Mouse (Mus musculus) midbrain, embryonic 15.5 days (tissue): ENCODE results near the gene Ell2. TPM values are rescaled to one million over a fixed set of nuclear protein-coding genes. Genes with fewer than 3 reads are reported as not detected.

Source experiments
- ATAC-seq: fragments of 200-750 bp; cut with Nextera tagmentation; replicated peaks from 2 replicates; pipeline ENCODE4 v1.8.0; 2017; ENCODE audit warnings: moderate TSS enrichment
- H3K27ac ChIP-seq: fragments of 300-500 bp; sonication (generic); 2 replicates; pipeline ENCODE4 v1.5.1; 2015; ENCODE audit warnings: mild to moderate bottlenecking, inconsistent platforms
- H3K27me3 ChIP-seq: fragments of 300-500 bp; sonication (generic); replicated peaks from 2 replicates; pipeline ENCODE4 v1.6.1; 2015; ENCODE audit warnings: inconsistent platforms
- H3K36me3 ChIP-seq: fragments of 300-500 bp; sonication (generic); replicated peaks from 2 replicates; pipeline ENCODE4 v1.6.1; 2015; ENCODE audit warnings: inconsistent platforms
- H3K4me1 ChIP-seq: fragments of 300-500 bp; sonication (generic); 2 replicates; pipeline ENCODE4 v1.6.1; 2015; ENCODE audit warnings: inconsistent platforms
- H3K4me2 ChIP-seq: fragments of 300-500 bp; sonication (generic); 2 replicates; pipeline ENCODE4 v1.6.1; 2015; ENCODE audit warnings: inconsistent platforms, mild to moderate bottlenecking, moderate library complexity
- H3K4me3 ChIP-seq: fragments of 300-500 bp; sonication (generic); 2 replicates; pipeline ENCODE4 v1.5.1; 2015; ENCODE audit warnings: mild to moderate bottlenecking, inconsistent platforms
- H3K9ac ChIP-seq: fragments of 300-500 bp; sonication (generic); 2 replicates; pipeline ENCODE4 v1.6.1; 2015; ENCODE audit warnings: mild to moderate bottlenecking, inconsistent platforms
- H3K9me3 ChIP-seq: fragments of 300-500 bp; sonication (generic); 2 replicates; pipeline ENCODE4 v1.6.1; 2016; ENCODE audit warnings: inconsistent platforms
- WGBS: fragments of 180-500 bp; shearing (Covaris S2); methylation state at CpG from one replicate; pipeline ENCODE4 v1.1.7; 2015; ENCODE audit warnings: mixed read lengths; 5-methylcytosine and 5-hydroxymethylcytosine counted together
- polyA plus RNA-seq: library from polyadenylated mRNA; unstranded; fragments of >200 nt; fragmentation: Nextera tagmentation; extraction: Ambion mirVana; gene quantifications from 2 replicates; pipeline ENCODE4 v1.2.1, GENCODE M21; 2015

Ell2 gene
- polyA plus RNA-seq, 1 experiment from 2014 or later, result 2.5 TPM

DNA sequence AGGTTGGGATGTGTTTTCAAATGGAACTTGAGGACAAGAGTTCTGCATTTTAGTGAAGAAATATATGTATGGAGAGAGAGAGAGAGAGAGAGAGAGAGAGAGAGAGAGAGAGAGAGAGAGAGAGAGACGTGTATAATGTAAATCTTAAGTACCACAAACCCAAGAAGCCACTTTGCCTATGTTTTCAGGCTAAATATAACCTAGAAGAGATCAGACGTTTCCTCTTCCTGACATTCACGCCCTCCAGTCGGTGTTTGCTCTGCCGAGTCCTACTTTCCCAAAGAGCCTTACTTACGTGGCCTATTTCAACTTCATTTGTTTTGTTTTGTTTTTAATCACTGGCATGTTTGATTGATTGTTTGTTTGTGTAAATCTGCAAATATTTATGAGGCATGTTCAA is 32.0 kb downstream of the Ell2 start:
- no peaks in the 10 kb centered on the region for H3K36me3 ChIP-seq
- H3K27me3 ChIP-seq, result no peaks in the 10 kb centered on the region
- no peak overlapping the region for H3K9ac ChIP-seq
- H3K27ac ChIP-seq, result no peak overlapping the region
- H3K4me3 ChIP-seq, result no peak overlapping the region
- H3K9me3 ChIP-seq, result no peaks in the 10 kb centered on the region
- no peak for ATAC-seq
- H3K4me1 ChIP-seq, result no peaks in the 10 kb centered on the region
- no peak overlapping the region for H3K4me2 ChIP-seq
- WGBS, result 69% methylated on average over 6 of the region's 6 CpGs

DNA sequence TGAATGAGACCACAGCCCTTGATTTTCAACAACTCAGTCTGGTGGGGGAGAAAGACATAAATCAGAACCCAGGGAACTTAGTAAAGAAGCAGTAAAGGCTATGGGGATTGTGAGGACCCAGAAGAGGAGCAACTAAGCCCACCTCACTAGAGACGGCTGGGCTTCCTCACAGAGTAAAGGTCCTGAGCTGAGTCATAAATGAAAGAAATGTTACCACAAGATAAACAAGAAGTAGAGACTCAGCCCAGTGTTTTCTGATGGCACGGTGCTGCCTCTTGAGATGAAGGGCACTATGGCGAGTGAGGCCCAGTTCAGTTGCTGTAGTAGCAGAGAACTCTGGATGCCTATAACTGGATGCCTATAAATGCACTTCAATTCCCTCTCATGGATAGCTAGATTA is 32.4 kb downstream of the Ell2 start:
- no peaks in the 10 kb centered on the region for H3K4me1 ChIP-seq
- no peaks in the 10 kb centered on the region for H3K9me3 ChIP-seq
- no peak overlapping the region for H3K4me3 ChIP-seq
- H3K9ac ChIP-seq, result no peak overlapping the region
- no peaks in the 10 kb centered on the region for H3K36me3 ChIP-seq
- ATAC-seq, result no peak
- no peaks in the 10 kb centered on the region for H3K27me3 ChIP-seq
- 88% methylated on average over 3 of the region's 3 CpGs for WGBS
- H3K4me2 ChIP-seq, result no peak overlapping the region
- H3K27ac ChIP-seq, result no peak overlapping the region

DNA sequence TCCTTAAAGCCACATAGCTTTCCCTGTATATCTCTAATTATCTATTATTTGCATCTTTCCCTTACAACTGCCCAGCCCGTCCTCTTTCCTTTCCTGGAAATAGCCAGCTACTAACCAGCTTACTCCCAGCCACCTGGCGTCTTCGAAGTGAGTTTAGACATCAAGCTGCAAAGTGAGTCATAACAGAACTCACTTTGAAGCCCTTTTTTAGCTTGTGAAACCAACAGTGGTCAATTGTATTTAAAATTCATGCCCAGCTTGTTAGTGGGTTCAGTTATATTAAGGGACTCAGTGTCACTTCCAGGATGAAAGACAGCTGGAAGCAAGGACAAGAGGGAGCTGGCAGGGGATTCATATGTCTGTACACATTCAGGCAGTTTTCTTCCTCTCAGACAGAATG is 33.5 kb downstream of the Ell2 start:
- Histone ChIP-seq H3K9me3 (no peaks in the 10 kb centered on the region), H3K9ac (no peak overlapping the region), H3K36me3 (no peaks in the 10 kb centered on the region), H3K27ac (no peak overlapping the region), H3K4me3 (no peak overlapping the region), H3K27me3 (no peaks in the 10 kb centered on the region), H3K4me2 (no peak overlapping the region), H3K4me1 (no peaks in the 10 kb centered on the region)
- no peak for ATAC-seq
- 72% methylated on average over 3 of the region's 3 CpGs for WGBS

DNA sequence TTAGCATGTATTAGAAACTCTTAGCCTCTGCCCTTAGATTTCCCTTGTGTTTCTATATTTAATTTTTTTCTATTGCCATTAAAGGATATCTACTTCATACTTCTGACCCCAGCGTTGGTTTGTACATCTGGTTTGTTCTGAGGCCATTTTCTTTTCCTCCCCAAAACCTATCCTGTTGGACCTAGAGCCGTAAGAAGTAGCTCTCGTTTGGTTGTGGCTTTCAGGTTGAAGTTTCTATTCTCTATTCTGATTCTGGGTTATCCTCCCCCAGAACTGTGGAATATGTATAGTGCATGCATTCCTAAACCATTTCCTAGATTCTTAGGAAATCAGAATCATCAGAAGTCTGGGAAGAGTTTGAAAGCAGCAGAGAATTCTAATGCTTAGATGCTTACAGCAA is 34.6 kb downstream of the Ell2 start:
- no peak overlapping the region for H3K27ac ChIP-seq
- no peaks in the 10 kb centered on the region for H3K4me1 ChIP-seq
- no peak for ATAC-seq
- H3K4me2 ChIP-seq, result no peak overlapping the region
- no peaks in the 10 kb centered on the region for H3K36me3 ChIP-seq
- 92% methylated on average over 3 of the region's 3 CpGs for WGBS
- H3K27me3 ChIP-seq, result no peaks in the 10 kb centered on the region
- no peak overlapping the region for H3K9ac ChIP-seq
- H3K9me3 ChIP-seq, result no peaks in the 10 kb centered on the region
- no peak overlapping the region for H3K4me3 ChIP-seq

DNA sequence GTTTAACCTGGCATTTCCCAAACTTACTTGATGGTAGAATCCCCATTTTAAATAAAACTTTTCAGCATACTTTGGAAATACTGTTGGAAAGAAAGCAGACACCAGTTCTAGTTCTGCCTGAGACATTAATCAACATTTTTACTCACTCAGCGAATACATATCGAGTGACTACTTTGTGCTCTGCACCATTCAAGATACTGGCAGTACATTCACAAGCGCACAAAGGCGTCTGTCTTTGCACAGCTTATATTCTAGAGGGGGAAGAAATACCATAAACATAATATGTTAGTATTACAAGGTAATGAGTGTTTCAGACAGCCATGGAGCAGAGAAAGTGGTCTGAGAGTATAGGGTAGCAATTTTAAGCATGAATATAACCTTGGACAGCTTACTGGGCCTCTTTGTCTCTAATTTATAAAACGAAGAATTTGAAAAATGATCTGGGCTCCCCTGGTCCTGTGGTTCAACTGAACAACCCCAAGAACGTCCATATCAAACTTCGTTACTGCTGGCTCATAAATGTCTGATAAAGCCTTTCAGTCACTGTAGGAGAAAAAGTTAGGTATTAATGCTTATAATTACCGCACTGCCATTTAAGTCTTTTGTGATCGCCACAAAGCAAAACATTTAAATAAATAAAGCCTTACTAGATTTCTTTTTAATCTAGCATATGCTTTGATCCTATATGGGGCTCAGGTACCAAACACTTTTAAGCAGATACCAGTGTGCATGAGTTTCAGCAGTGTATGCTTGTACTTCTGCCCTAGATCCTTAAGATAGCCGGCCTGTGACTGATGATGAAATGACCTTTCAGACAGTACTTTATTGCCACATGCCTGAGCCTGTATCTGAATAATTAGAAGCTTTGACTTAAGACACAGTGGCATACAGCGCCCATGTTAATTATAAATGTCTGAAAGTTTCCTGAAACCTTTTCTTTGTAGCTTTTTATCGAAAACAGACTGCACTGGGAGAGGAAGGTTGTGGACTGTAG is 35.5 kb downstream of the Ell2 start:
- no peak overlapping the region for H3K4me3 ChIP-seq
- WGBS, result 91% methylated on average over 12 of the region's 12 CpGs
- no peak overlapping the region for H3K27ac ChIP-seq
- no peaks in the 10 kb centered on the region for H3K27me3 ChIP-seq
- no peak overlapping the region for H3K9ac ChIP-seq
- H3K36me3 ChIP-seq, result no peaks in the 10 kb centered on the region
- no peaks in the 10 kb centered on the region for H3K9me3 ChIP-seq
- no peaks in the 10 kb centered on the region for H3K4me1 ChIP-seq
- no peak overlapping the region for H3K4me2 ChIP-seq
- ATAC-seq, result no peak

DNA sequence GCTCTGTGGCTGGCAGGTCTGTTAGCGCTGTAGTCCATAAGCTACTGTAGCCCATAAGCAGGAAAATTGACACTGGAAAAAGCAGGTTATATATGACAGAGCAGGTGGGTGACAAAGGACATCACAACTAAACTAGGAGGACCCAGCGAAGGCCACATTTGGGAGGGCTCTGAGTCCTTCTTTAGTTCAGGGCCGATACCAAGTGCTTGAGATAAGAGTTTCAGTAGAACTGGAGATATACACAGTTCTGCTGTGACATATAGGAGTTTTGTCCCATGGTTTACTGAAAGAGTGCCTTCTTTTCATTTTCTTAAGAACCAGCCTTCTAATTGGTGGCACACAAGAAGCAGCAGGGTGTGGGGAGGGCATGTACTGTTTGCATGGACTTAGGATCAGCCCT is 36.4 kb downstream of the Ell2 start:
- H3K27me3 ChIP-seq, result no peaks in the 10 kb centered on the region
- no peaks in the 10 kb centered on the region for H3K4me1 ChIP-seq
- no peak overlapping the region for H3K4me2 ChIP-seq
- no peaks in the 10 kb centered on the region for H3K36me3 ChIP-seq
- no peak for ATAC-seq
- H3K4me3 ChIP-seq, result no peak overlapping the region
- WGBS, result 92% methylated on average over 3 of the region's 3 CpGs
- H3K27ac ChIP-seq, result no peak overlapping the region
- no peak overlapping the region for H3K9ac ChIP-seq
- H3K9me3 ChIP-seq, result no peaks in the 10 kb centered on the region

DNA sequence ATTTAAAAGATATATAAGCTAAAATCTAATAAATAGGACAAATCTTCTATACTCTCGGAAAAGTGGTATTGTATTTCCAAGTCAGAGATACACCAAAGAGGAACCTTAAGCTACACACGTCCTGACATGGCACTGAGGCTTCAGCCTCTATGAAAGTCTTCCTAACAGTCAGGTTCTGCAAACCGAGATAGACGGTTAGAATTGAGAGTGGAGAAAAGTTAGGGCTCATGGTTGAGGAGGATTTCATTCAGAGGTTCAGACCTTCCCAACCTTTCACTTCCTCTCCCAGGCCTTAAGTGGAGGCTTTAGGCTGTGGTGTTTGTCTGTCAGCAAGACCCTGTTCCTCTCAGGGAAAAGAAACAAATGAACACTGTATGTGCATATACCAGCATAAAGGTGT is 37.5 kb downstream of the Ell2 start:
- no peak for ATAC-seq
- H3K9me3 ChIP-seq, result no peaks in the 10 kb centered on the region
- H3K36me3 ChIP-seq, result no peaks in the 10 kb centered on the region
- no peak overlapping the region for H3K4me2 ChIP-seq
- no peaks in the 10 kb centered on the region for H3K27me3 ChIP-seq
- WGBS, result 90% methylated on average over 4 of the region's 4 CpGs
- no peak overlapping the region for H3K27ac ChIP-seq
- H3K9ac ChIP-seq, result no peak overlapping the region
- H3K4me3 ChIP-seq, result no peak overlapping the region
- no peaks in the 10 kb centered on the region for H3K4me1 ChIP-seq

DNA sequence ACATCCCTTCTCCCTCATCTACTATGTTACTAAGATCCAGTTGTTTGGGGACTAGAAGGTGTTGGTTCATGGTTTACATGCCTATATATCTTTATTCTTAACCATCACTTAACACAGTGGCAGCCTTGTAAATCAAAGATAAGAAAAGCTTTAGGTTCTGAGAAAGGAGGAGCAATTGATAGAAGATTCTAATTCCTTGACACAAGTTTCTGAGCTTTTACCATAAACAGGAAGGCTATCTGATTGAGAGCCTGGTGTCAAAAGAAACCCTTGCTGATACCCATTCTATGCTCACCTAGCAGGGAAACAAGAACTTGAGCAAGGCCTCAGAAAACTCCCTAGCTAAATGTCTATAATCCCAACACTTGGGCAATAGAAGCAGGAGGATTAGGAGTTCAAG is 38.8 kb downstream of the Ell2 start:
- Histone ChIP-seq H3K27ac (no peak overlapping the region), H3K36me3 (no peaks in the 10 kb centered on the region), H3K4me3 (no peak overlapping the region), H3K9me3 (no peaks in the 10 kb centered on the region), H3K27me3 (no peaks in the 10 kb centered on the region), H3K9ac (no peak overlapping the region), H3K4me2 (no peak overlapping the region), H3K4me1 (no peaks in the 10 kb centered on the region)
- ATAC-seq, result no peak

DNA sequence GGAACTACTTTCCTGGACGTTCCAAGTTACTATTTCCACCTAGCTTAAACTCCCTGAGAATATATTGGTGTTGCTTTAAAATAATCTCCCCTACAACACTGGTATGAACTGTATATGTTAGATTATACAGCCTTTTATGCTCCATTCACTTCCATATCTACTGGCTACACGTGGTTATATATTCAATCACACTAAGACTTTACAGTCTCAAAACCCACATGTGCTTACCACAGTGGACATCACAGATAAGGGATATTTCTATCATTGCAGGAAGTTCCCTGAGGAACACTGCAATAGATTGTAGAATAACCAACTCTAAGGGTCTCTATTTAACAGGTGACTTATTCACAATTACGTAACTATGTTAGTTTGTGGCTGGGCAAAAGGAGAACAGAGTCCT is 40.7 kb downstream of the Ell2 start:
- H3K9me3 ChIP-seq, result no peaks in the 10 kb centered on the region
- no peaks in the 10 kb centered on the region for H3K36me3 ChIP-seq
- no peak overlapping the region for H3K27ac ChIP-seq
- no peaks in the 10 kb centered on the region for H3K27me3 ChIP-seq
- no peaks in the 10 kb centered on the region for H3K4me1 ChIP-seq
- 87% methylated on average over 3 of the region's 3 CpGs for WGBS
- no peak overlapping the region for H3K4me3 ChIP-seq
- H3K4me2 ChIP-seq, result no peak overlapping the region
- ATAC-seq, result no peak
- H3K9ac ChIP-seq, result no peak overlapping the region

DNA sequence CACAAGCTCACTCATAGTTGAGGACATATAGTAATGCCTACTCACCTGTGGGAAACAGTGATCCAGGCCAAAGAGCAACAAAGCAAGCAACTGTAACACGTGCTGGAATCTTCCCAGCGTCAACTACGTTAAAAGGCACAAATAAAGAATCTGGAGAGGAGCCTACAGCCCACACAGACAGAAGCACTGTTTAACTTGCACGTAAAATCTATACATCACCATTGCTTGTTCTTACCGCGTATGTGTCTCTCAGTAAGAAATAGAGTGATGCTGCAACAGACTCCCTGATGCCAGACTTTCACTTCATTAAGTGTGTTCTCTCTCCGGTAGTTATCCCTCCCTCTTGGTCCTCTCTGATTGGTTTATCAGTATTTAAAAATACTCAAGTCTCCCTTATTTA is 42.1 kb downstream of the Ell2 start:
- no peak for ATAC-seq
- H3K36me3 ChIP-seq, result no peaks in the 10 kb centered on the region
- no peak overlapping the region for H3K4me3 ChIP-seq
- WGBS, result 93% methylated on average over 7 of the region's 7 CpGs
- no peak overlapping the region for H3K9ac ChIP-seq
- no peak overlapping the region for H3K27ac ChIP-seq
- H3K4me2 ChIP-seq, result no peak overlapping the region
- no peaks in the 10 kb centered on the region for H3K27me3 ChIP-seq
- H3K9me3 ChIP-seq, result no peaks in the 10 kb centered on the region
- H3K4me1 ChIP-seq, result no peaks in the 10 kb centered on the region

DNA sequence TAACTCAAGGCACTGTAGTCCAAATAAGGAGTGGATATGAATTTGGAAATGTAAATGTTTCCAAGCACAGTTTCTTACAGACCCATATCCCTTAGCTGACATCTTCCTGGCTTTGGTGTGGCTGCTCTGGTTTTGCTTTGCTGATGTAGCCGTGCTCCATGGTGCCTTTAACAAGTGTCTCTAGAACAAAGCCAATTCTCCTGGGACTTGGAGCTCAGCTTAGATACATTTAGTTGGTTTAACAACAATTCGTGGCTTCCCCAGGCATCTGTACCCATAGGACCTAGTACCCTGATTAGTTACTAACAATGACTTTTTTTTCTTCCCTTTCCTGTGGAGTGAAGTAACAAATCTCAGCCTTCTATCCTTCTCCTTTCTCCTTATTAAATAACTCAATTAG is 44.2 kb downstream of the Ell2 start:
- WGBS, result 45% methylated on average over 2 of the region's 2 CpGs
- Histone ChIP-seq H3K9ac (no peak overlapping the region), H3K27ac (no peak overlapping the region), H3K4me3 (no peak overlapping the region), H3K4me1 (no peaks in the 10 kb centered on the region), H3K27me3 (no peaks in the 10 kb centered on the region), H3K9me3 (no peaks in the 10 kb centered on the region), H3K4me2 (no peak overlapping the region), H3K36me3 (no peaks in the 10 kb centered on the region)
- ATAC-seq, result no peak

DNA sequence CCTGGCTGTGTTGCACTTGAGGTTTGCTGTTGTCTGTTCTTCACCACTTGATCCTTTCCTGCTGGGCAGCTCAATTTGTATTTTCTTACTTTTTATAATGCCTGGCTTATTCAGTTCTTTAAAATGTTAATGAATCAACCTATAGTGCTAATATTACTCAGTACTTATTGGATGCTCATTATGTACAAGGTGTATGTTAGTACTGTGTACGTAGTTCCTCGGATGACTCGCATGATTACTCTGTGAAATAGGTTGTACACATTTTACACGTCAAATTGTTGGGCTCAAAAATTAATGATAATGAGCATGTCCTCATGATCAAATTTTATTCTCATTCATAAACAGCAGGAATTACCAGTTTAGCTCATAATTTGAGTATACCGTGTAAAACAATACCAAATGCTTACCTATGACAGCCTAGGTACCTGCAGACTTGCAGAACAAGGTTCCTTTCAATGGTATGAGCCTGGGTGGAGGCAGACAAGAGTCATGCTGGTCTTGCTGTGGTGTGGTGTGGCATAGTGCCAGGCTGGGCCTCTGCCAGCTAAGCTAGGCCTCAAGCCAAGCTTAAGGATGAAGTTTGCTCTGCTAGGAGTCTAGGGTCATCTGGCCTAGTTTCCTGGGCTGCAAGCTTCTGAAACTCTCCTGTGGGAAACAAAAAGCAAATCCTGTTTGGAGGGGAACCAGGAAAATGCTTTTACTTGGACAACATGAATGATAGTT is 45.8 kb downstream of the Ell2 start:
- Histone ChIP-seq H3K27me3 (no peaks in the 10 kb centered on the region), H3K4me3 (no peak overlapping the region), H3K36me3 (no peaks in the 10 kb centered on the region), H3K4me1 (no peaks in the 10 kb centered on the region), H3K9me3 (no peaks in the 10 kb centered on the region), H3K4me2 (no peak overlapping the region), H3K9ac (no peak overlapping the region), H3K27ac (no peak overlapping the region)
- 88% methylated on average over 5 of the region's 5 CpGs for WGBS
- peak; percentile 45; the same call in 1 of the 2 replicates for ATAC-seq

DNA sequence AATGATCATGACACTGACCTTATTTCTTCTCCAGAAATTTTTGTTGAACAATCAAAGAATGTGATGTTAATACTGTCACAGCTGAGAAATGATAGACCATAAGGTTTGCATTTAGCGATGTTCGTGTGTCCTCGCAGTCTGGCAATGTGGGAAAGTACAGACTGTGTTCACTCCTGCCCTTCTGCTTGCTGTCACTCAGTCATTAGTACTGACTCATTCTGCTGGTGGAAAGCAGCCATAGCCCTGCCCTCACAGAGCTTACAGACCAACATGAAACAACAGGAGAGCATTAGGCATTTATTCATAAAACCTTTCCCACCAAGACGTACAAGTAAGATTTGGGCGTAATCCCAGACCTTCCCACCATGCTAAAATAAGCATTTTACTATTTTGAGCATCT is 47.8 kb downstream of the Ell2 start:
- Histone ChIP-seq H3K9me3 (no peaks in the 10 kb centered on the region), H3K4me2 (no peak overlapping the region)
- WGBS, result 90% methylated on average over 5 of the region's 5 CpGs

More for the DNA sequence above, 47.8 kb downstream of the Ell2 start:
- Histone ChIP-seq H3K27me3 (no peaks in the 10 kb centered on the region), H3K27ac (no peak overlapping the region), H3K9ac (no peak overlapping the region), H3K36me3 (no peaks in the 10 kb centered on the region), H3K4me1 (no peaks in the 10 kb centered on the region), H3K4me3 (no peak overlapping the region)
- no peak for ATAC-seq
